Mouse (Mus musculus): ENCODE data around the gene Il17c. TPM values are rescaled to one million over a fixed set of nuclear protein-coding genes. Genes with fewer than 3 reads are reported as not detected.

Gene Il17c
- polyA plus RNA-seq, 1 experiment from 2014 or later, result not detected

GRCm38 (mm10) chr8:122393717-122394116 is 28.1 kb upstream of the Il17c start:
- Histone ChIP-seq H3K27me3 (ENCODE audit: control insufficient read depth, insufficient read depth, low read length) (no peaks in the 10 kb centered on the region), H3K4me3 (ENCODE audit: control insufficient read depth in 1 of 2, insufficient read depth in 1 of 2, low read depth in 1 of 2, low read length in 2 of 2) (no peak overlapping the region), H3K27ac (replicated peaks in 1 of 2; ENCODE audit: control insufficient read depth in 1 of 2, insufficient read depth in 1 of 2, low read depth in 2 of 2, low read length in 2 of 2) (no peak overlapping the region), H3K4me1 (ENCODE audit: control insufficient read depth in 2 of 2, insufficient read depth in 2 of 2, low read length in 2 of 2) (no peaks in the 10 kb centered on the region), H3K4me2 (ENCODE audit: low read length) (no peak overlapping the region), H3K9ac (ENCODE audit: low read length) (no peak overlapping the region), H3K36me3 (ENCODE audit: control insufficient read depth, insufficient read depth, low read length) (peaks cover 90% of the 10 kb centered on the region), H3K9me3 (ENCODE audit: control insufficient read depth, low read length) (no peaks in the 10 kb centered on the region)
- no peak for ATAC-seq (ENCODE audit: insufficient number of reproducible peaks, insufficient read depth, low FRiP score, low read depth)

GRCm38 (mm10) chr8:122395291-122395690 is 26.5 kb upstream of the Il17c start:
- no peak overlapping the region for H3K27ac ChIP-seq (replicated peaks in 1 of 2; ENCODE audit: control insufficient read depth in 1 of 2, insufficient read depth in 1 of 2, low read depth in 2 of 2, low read length in 2 of 2)
- ATAC-seq (ENCODE audit: insufficient number of reproducible peaks, insufficient read depth, low FRiP score, low read depth), result no peak
- WGBS, result 88% methylated on average over 6 of the region's 6 CpGs
- H3K27me3 ChIP-seq (ENCODE audit: control insufficient read depth, insufficient read depth, low read length), result no peaks in the 10 kb centered on the region
- peaks cover 92% of the 10 kb centered on the region for H3K36me3 ChIP-seq (ENCODE audit: control insufficient read depth, insufficient read depth, low read length)
- no peak overlapping the region for H3K4me2 ChIP-seq (ENCODE audit: low read length)
- no peak overlapping the region for H3K9ac ChIP-seq (ENCODE audit: low read length)
- H3K4me1 ChIP-seq (ENCODE audit: control insufficient read depth in 2 of 2, insufficient read depth in 2 of 2, low read length in 2 of 2), result no peaks in the 10 kb centered on the region
- no peaks in the 10 kb centered on the region for H3K9me3 ChIP-seq (ENCODE audit: control insufficient read depth, low read length)
- no peak overlapping the region for H3K4me3 ChIP-seq (ENCODE audit: control insufficient read depth in 1 of 2, insufficient read depth in 1 of 2, low read depth in 1 of 2, low read length in 2 of 2)

- Histone ChIP-seq H3K27me3 (ENCODE audit: control insufficient read depth, insufficient read depth, low read length) (no peaks in the 10 kb centered on the region), H3K36me3 (ENCODE audit: control insufficient read depth, insufficient read depth, low read length) (peaks cover 95% of the 10 kb centered on the region)
- WGBS, result 95% methylated on average over 9 of the region's 9 CpGs
Measured at GRCm38 (mm10) chr8:122398186-122398585, 23.6 kb upstream of the Il17c start.

GRCm38 (mm10) chr8:122405146-122405805 is 16.5 kb upstream of the Il17c start:
- WGBS, result 67% methylated on average over 9 of the region's 9 CpGs
- H3K9ac ChIP-seq (ENCODE audit: low read length), result no peak overlapping the region
- no peak overlapping the region for H3K4me3 ChIP-seq (ENCODE audit: control insufficient read depth in 1 of 2, insufficient read depth in 1 of 2, low read depth in 1 of 2, low read length in 2 of 2)
- no peak overlapping the region for H3K4me2 ChIP-seq (ENCODE audit: low read length)
- no peaks in the 10 kb centered on the region for H3K9me3 ChIP-seq (ENCODE audit: control insufficient read depth, low read length)
- H3K27me3 ChIP-seq (ENCODE audit: control insufficient read depth, insufficient read depth, low read length), result no peaks in the 10 kb centered on the region
- H3K27ac ChIP-seq (replicated peaks in 1 of 2; ENCODE audit: control insufficient read depth in 1 of 2, insufficient read depth in 1 of 2, low read depth in 2 of 2, low read length in 2 of 2), result no peak overlapping the region
- peaks cover 100% of the 10 kb centered on the region for H3K36me3 ChIP-seq (ENCODE audit: control insufficient read depth, insufficient read depth, low read length)
- H3K4me1 ChIP-seq (ENCODE audit: control insufficient read depth in 2 of 2, insufficient read depth in 2 of 2, low read length in 2 of 2), result peaks cover 0 to 6% of the 10 kb centered on the region in 2 experiments; a peak in 1 of 4 replicates
- ATAC-seq (ENCODE audit: insufficient number of reproducible peaks, insufficient read depth, low FRiP score, low read depth), result no peak

More at GRCm38 (mm10) chr8:122398186-122398585, 23.6 kb upstream of the Il17c start:
- Histone ChIP-seq H3K4me3 (ENCODE audit: control insufficient read depth in 1 of 2, insufficient read depth in 1 of 2, low read depth in 1 of 2, low read length in 2 of 2) (no peak overlapping the region), H3K9ac (ENCODE audit: low read length) (no peak overlapping the region), H3K4me2 (ENCODE audit: low read length) (no peak overlapping the region), H3K9me3 (ENCODE audit: control insufficient read depth, low read length) (no peaks in the 10 kb centered on the region), H3K4me1 (ENCODE audit: control insufficient read depth in 2 of 2, insufficient read depth in 2 of 2, low read length in 2 of 2) (no peaks in the 10 kb centered on the region), H3K27ac (replicated peaks in 1 of 2; ENCODE audit: control insufficient read depth in 1 of 2, insufficient read depth in 1 of 2, low read depth in 2 of 2, low read length in 2 of 2) (no peak overlapping the region)
- no peak for ATAC-seq (ENCODE audit: insufficient number of reproducible peaks, insufficient read depth, low FRiP score, low read depth)

- 92% methylated on average over 7 of the region's 7 CpGs for WGBS
- Histone ChIP-seq H3K9ac (ENCODE audit: low read length) (no peak overlapping the region), H3K4me2 (ENCODE audit: low read length) (no peak overlapping the region), H3K27ac (replicated peaks in 1 of 2; ENCODE audit: control insufficient read depth in 1 of 2, insufficient read depth in 1 of 2, low read depth in 2 of 2, low read length in 2 of 2) (no peak overlapping the region), H3K4me3 (ENCODE audit: control insufficient read depth in 1 of 2, insufficient read depth in 1 of 2, low read depth in 1 of 2, low read length in 2 of 2) (no peak overlapping the region), H3K27me3 (ENCODE audit: control insufficient read depth, insufficient read depth, low read length) (no peaks in the 10 kb centered on the region), H3K4me1 (ENCODE audit: control insufficient read depth in 2 of 2, insufficient read depth in 2 of 2, low read length in 2 of 2) (peaks cover 0 to 6% of the 10 kb centered on the region in 2 experiments; a peak in 1 of 4 replicates), H3K36me3 (ENCODE audit: control insufficient read depth, insufficient read depth, low read length) (peaks cover 100% of the 10 kb centered on the region), H3K9me3 (ENCODE audit: control insufficient read depth, low read length) (no peaks in the 10 kb centered on the region)
- ATAC-seq (ENCODE audit: insufficient number of reproducible peaks, insufficient read depth, low FRiP score, low read depth), result no peak
Measured at GRCm38 (mm10) chr8:122407678-122408077, 14.1 kb upstream of the Il17c start.

- Histone ChIP-seq H3K27me3 (ENCODE audit: control insufficient read depth, insufficient read depth, low read length) (no peaks in the 10 kb centered on the region), H3K27ac (replicated peaks in 1 of 2; ENCODE audit: control insufficient read depth in 1 of 2, insufficient read depth in 1 of 2, low read depth in 2 of 2, low read length in 2 of 2) (no peak overlapping the region), H3K4me1 (ENCODE audit: control insufficient read depth in 2 of 2, insufficient read depth in 2 of 2, low read length in 2 of 2) (no peaks in the 10 kb centered on the region), H3K9me3 (ENCODE audit: control insufficient read depth, low read length) (no peaks in the 10 kb centered on the region), H3K4me2 (ENCODE audit: low read length) (no peak overlapping the region), H3K9ac (ENCODE audit: low read length) (no peak overlapping the region), H3K36me3 (ENCODE audit: control insufficient read depth, insufficient read depth, low read length) (peaks cover 99% of the 10 kb centered on the region), H3K4me3 (ENCODE audit: control insufficient read depth in 1 of 2, insufficient read depth in 1 of 2, low read depth in 1 of 2, low read length in 2 of 2) (no peak overlapping the region)
- WGBS, result 75% methylated on average over 9 of the region's 9 CpGs
- ATAC-seq (ENCODE audit: insufficient number of reproducible peaks, insufficient read depth, low FRiP score, low read depth), result no peak
Measured at GRCm38 (mm10) chr8:122414311-122414710, 7.5 kb upstream of the Il17c start.

- no peak overlapping the region for H3K4me2 ChIP-seq (ENCODE audit: low read length)
- peaks cover 86% of the 10 kb centered on the region for H3K36me3 ChIP-seq (ENCODE audit: control insufficient read depth, insufficient read depth, low read length)
- no peak overlapping the region for H3K27ac ChIP-seq (replicated peaks in 1 of 2; ENCODE audit: control insufficient read depth in 1 of 2, insufficient read depth in 1 of 2, low read depth in 2 of 2, low read length in 2 of 2)
- peaks cover 0 to 4% of the 10 kb centered on the region in 2 experiments; a peak in 2 of 4 replicates for H3K4me1 ChIP-seq (ENCODE audit: control insufficient read depth in 2 of 2, insufficient read depth in 2 of 2, low read length in 2 of 2)
- no peaks in the 10 kb centered on the region for H3K9me3 ChIP-seq (ENCODE audit: control insufficient read depth, low read length)
- WGBS, result 85% methylated on average over 6 of the region's 6 CpGs
- no peak overlapping the region for H3K4me3 ChIP-seq (ENCODE audit: control insufficient read depth in 1 of 2, insufficient read depth in 1 of 2, low read depth in 1 of 2, low read length in 2 of 2)
- ATAC-seq (ENCODE audit: insufficient number of reproducible peaks, insufficient read depth, low FRiP score, low read depth), result no peak
- H3K27me3 ChIP-seq (ENCODE audit: control insufficient read depth, insufficient read depth, low read length), result no peaks in the 10 kb centered on the region
- no peak overlapping the region for H3K9ac ChIP-seq (ENCODE audit: low read length)
Measured at GRCm38 (mm10) chr8:122415554-122415953, 6.3 kb upstream of the Il17c start.
